Mouse (Mus musculus) C2C12 (cell line): ENCODE data around the gene Slc48a1. TPM values are rescaled to one million over a fixed set of nuclear protein-coding genes. Genes with fewer than 3 reads are reported as not detected.

ENCODE experiments used
- H3K27me3 ChIP-seq: one replicate; pipeline ENCODE4 v1.6.1; 2011; ENCODE audit not compliant: control insufficient read depth, insufficient read depth, insufficient read length
- H3K36me3 ChIP-seq: one replicate; pipeline ENCODE4 v1.6.1; 2011; ENCODE audit not compliant: control insufficient read depth, insufficient read depth
- H3K4me3 ChIP-seq: one replicate; pipeline ENCODE4 v1.5.1; 2011; ENCODE audit warnings: mild to moderate bottlenecking, control low read depth; ENCODE audit not compliant: poor library complexity, insufficient read depth, severe bottlenecking
- H3K79me2 ChIP-seq: one replicate; pipeline ENCODE4 v1.6.1; 2011; ENCODE audit not compliant: control insufficient read depth, insufficient read depth
- H3K79me3 ChIP-seq: one replicate; pipeline ENCODE4 v1.6.1; 2011; ENCODE audit warnings: low read depth, control low read depth
- H3ac ChIP-seq: one replicate; pipeline ENCODE3; 2011; ENCODE audit warnings: low read depth; ENCODE audit not compliant: control insufficient read depth, insufficient read length
- CEBPB ChIP-seq: IDR thresholded peaks from one replicate; pipeline ENCODE4 v1.6.1; 2011; ENCODE audit warnings: low read depth, mild to moderate bottlenecking, control low read depth, moderate library complexity
- CTCF ChIP-seq: IDR thresholded peaks from one replicate; pipeline ENCODE4 v1.5.1; 2011; ENCODE audit not compliant: control insufficient read depth, insufficient read depth, insufficient read length
- FOSL1 ChIP-seq: IDR thresholded peaks from one replicate; pipeline ENCODE4 v1.8.0; 2011; ENCODE audit warnings: mild to moderate bottlenecking, low read length; ENCODE audit not compliant: poor library complexity, insufficient read depth, severe bottlenecking
- MAX ChIP-seq: IDR thresholded peaks from one replicate; pipeline ENCODE4 v1.6.1; 2011; ENCODE audit warnings: mild to moderate bottlenecking, control low read depth
- MYOD1 ChIP-seq: IDR thresholded peaks from one replicate; pipeline ENCODE4 v1.6.1; 2011; ENCODE audit warnings: low read depth; ENCODE audit not compliant: control insufficient read depth, insufficient read length
- MYOG ChIP-seq: IDR thresholded peaks from one replicate; pipeline ENCODE4 v1.6.1; 2011; ENCODE audit not compliant: control insufficient read depth, insufficient read length; ENCODE audit errors: extremely low read depth
- USF1 ChIP-seq: IDR thresholded peaks from one replicate; pipeline ENCODE4 v1.6.1; 2011; ENCODE audit warnings: low read depth, mild to moderate bottlenecking, control low read depth, moderate library complexity
- polyA plus RNA-seq: library from polyadenylated mRNA; unstranded; fragments of >200 nt; fragmentation: generic; extraction: Trizol; gene quantifications from one replicate; pipeline ENCODE4 v1.2.1, GENCODE M21; 2012; ENCODE audit warnings: missing spikeins

Gene Slc48a1
- polyA plus RNA-seq, 1 experiment, result 148 TPM

DNA sequence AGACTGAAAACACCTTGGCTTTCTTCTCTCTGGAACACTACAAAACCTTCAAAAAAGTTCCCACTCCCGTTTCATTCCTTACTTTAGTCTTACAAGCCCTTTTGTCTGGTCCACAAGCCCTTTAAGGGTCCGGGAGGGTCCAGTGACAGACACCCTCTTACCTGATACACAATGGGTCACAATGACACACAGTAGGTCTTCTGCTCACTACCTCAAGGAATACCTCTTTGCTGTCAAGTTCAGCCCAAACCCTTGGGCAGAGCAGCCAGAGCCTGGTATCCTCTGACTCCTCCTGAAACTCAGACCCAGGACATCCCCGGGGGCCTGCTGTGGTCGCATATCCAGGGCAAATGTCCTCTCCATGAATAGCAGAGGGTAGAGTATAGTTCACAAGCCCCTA, 29.4 kb upstream of the Slc48a1 start:
- Histone ChIP-seq H3K79me3 (no peaks in the 10 kb centered on the region), H3K36me3 (no peaks in the 10 kb centered on the region), H3K27me3 (peaks cover 6% of the 10 kb centered on the region), H3ac (no peak overlapping the region), H3K4me3 (no peak overlapping the region), H3K79me2 (no peaks in the 10 kb centered on the region)
- no peak for TF ChIP-seq FOSL1
- no peak for TF ChIP-seq CEBPB
- no peak for TF ChIP-seq MYOG
- no peak for TF ChIP-seq MYOD1
- no peak for TF ChIP-seq MAX
- TF ChIP-seq CTCF, result no peak
- TF ChIP-seq USF1, result no peak

DNA sequence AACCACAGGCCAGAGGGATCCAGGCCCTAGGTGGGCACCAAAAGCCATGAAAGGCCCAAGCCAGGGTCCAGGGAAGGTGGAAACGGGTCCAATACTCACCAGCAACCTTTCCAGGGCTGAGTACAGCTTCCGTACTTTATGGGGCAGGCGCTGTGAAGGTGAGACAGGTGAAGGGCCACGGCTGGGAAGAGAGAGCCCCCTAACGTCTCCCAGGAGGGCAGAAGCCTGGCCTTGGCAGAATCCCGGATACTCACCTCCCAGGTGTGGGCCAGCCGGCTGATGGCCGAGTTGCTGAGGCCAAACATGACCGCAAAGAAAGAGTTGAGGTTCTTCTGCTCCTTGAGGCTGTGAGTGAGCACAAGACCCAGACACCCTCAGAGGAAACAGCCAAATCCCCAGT, 28.9 kb upstream of the Slc48a1 start:
- H3K27me3 ChIP-seq, result peaks cover 6% of the 10 kb centered on the region
- TF ChIP-seq MYOG (no peak), CTCF (no peak), CEBPB (no peak), MAX (no peak), USF1 (no peak), MYOD1 (no peak), FOSL1 (no peak)
- H3K36me3 ChIP-seq, result no peaks in the 10 kb centered on the region
- no peak overlapping the region for H3K4me3 ChIP-seq
- H3K79me3 ChIP-seq, result no peaks in the 10 kb centered on the region
- H3K79me2 ChIP-seq, result no peaks in the 10 kb centered on the region
- H3ac ChIP-seq, result no peak overlapping the region

DNA sequence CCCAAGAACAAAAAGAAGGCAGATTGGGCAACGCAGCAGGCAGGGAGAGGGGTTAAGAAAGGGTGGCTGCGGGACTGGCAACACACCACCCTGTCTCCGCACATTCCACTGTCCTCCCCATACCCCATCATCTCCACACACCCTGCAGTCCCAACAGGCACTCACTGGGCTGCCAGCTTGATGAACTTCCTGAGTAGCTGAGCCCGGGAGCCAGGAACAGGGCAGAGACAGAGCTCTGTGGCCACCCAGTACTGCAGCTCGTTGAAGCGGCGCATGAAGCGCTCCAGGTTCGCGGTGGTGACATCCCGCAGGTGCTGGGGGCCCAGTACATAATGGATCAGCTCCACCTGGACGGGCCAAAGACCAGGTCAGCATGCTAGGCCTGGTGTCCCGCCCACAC, 28.5 kb upstream of the Slc48a1 start:
- no peaks in the 10 kb centered on the region for H3K79me2 ChIP-seq
- TF ChIP-seq CEBPB (no peak), FOSL1 (no peak), MAX (no peak)
- no peak overlapping the region for H3ac ChIP-seq
- no peaks in the 10 kb centered on the region for H3K36me3 ChIP-seq
- H3K4me3 ChIP-seq, result no peak overlapping the region
- H3K27me3 ChIP-seq, result peaks cover 6% of the 10 kb centered on the region
- no peaks in the 10 kb centered on the region for H3K79me3 ChIP-seq

DNA sequence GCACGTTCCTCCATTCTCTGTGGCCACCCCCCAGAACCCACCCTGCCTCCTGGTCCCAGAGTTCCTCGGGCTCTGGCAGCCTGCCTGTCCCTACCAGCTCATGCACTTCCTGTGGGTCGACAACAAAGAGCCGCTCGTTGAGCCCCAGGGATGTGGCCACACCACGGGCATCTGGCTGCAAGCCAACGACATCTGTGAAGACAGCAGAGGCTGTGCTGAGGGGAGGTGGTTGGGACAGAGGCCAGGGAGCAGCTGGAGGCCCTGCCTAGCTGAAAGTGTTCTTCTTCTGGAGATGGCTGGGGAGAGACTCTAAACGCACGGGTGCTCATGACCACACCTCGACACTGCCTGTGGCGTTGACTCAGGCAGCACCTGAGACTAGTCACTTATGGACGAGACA, 27.6 kb upstream of the Slc48a1 start:
- Histone ChIP-seq H3K79me2 (no peaks in the 10 kb centered on the region), H3ac (no peak overlapping the region), H3K79me3 (no peaks in the 10 kb centered on the region), H3K4me3 (no peak overlapping the region), H3K36me3 (no peaks in the 10 kb centered on the region), H3K27me3 (peaks cover 6% of the 10 kb centered on the region)
- TF ChIP-seq MAX (peak; percentile 81), MYOG (no peak), MYOD1 (peak; percentile 79)

DNA sequence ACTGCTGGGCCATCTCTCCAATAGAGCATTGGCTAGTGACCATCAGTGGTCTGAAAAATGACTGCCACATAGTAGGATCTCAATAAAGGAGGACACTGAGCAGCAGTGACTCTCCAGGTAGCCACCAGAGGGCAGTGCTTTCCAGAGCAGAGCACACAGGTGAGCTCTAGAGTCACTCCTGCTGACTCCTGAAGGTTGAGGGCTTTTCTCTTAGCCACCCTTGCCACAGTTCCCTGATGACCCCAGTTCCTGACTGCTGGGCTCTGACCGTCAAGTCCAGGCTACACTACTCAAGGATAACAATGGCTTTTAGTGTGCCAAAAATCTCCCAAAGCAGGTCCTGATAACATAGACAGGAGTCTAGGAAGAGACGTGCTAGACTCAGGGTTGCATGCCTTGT, 26.6 kb upstream of the Slc48a1 start:
- TF ChIP-seq MYOD1 (no peak), MYOG (no peak), MAX (no peak), CEBPB (no peak), USF1 (no peak), CTCF (no peak)
- Histone ChIP-seq H3K79me3 (no peaks in the 10 kb centered on the region), H3ac (no peak overlapping the region), H3K27me3 (peaks cover 6% of the 10 kb centered on the region), H3K36me3 (no peaks in the 10 kb centered on the region), H3K79me2 (no peaks in the 10 kb centered on the region), H3K4me3 (no peak overlapping the region)

DNA sequence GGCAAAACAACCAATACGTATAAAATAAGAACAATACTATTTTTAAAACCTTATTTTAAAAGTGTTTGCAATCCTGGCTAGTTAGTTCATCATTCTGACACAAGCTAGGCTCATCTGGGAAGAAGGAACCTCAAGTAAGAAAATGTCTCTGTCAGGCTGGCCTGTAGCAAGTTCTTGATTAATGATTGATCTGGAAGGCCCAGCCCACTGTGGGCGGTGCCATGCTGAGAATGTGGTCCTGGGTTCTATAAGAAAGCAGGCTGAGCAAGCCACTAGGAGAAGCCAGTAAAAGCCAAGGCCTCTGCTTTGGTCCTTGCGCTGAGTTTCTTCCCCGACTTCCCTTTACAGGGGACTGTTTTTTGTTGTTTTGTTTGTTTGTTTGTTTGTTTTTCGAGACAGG, 25.8 kb upstream of the Slc48a1 start:
- Histone ChIP-seq H3K79me2 (no peaks in the 10 kb centered on the region), H3K4me3 (no peak overlapping the region), H3K27me3 (peaks cover 11% of the 10 kb centered on the region), H3K36me3 (no peaks in the 10 kb centered on the region), H3K79me3 (no peaks in the 10 kb centered on the region), H3ac (no peak overlapping the region)
- TF ChIP-seq USF1 (no peak), FOSL1 (no peak)
